Mouse (Mus musculus): Measurements from ENCODE around the gene Dmrt3.

The Dmrt3 gene

DNA sequence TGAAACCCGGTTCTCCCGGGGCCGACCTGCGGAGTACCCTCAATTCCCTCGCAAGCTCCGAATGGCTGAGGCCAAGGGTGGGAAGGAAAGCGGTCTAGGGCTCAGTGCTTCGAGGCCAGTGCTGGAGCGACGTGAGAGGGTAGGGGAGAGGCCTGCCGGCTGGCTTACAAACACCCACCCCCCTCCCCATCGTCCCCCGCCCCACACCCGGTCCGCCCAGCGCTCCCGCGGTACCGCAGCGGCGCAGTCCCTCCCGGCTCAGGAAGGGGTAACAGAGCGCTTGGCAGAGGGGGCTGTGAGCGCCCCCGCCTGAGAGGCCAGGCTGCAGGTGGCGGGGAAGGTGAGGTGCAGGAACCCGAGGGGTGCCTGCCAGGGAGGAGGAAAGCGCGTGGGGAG lies at the start of gene Dmrt3:
Gene Dmrt3 (plus strand): TSS at position 287 of the 396 bp plus-strand sequence.
- DNase-seq, result no peak

DNA sequence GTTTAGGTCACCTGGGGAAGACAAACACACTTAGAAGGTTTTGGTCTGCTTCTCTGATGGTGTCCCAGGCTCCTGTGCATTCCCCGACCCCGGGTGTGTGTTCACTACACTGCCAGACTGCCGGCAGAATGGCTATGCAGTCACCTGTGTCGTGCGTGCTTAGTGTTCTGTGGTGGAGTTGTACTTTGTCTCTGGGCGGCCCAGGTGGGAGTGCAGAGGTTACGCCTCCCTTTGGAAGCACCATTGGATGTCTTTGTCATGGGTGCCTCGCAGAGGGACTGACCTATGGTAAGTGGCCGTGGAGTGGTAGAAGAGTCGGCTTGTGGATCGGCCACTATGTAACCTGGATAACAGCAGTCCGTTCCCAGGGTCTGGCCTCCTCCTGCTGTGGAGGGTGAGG lies 45.7 kb upstream of the Dmrt3 start:
- DNase-seq, result no peak

DNA sequence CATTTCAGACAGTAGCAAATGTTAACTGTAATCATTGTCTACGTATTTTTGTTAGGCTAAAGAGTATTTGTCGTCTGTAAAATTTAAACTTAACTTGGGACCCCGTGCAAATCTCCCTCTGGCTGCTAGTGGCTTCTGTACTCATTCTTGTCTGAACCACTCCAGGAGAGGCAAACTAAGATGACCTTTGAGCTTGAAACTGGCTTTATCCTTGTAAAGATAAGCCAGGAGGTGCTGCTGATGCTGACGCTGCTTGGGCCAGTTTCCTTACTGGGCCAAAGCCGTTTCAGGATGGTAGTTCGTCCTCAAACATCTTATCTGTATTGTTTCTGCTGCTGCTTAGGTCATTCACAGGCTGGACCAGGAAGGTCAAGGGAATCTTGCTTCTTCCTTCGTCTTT lies 40.3 kb upstream of the Dmrt3 start:
- DNase-seq, result no peak

DNA sequence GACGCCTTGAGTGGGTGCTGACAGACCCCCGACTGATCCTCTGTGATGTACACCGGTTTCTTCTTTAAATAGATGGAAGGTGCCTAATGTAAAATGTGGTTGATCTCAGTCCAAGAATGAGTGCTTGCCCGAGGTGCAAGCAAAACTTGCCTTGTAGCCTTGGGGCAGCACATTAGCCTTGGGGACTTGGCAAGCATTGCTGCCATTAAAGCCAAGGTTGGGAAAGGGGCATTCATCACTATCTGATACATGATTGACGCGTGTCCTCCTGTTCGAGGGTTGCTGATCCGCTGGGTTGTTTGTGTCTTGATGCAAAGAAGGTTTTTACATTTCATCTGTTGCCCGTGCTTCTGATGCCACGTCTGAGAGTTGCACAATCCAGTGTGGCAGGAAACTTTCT lies 35.7 kb upstream of the Dmrt3 start:
- DNase-seq, result no peak

DNA sequence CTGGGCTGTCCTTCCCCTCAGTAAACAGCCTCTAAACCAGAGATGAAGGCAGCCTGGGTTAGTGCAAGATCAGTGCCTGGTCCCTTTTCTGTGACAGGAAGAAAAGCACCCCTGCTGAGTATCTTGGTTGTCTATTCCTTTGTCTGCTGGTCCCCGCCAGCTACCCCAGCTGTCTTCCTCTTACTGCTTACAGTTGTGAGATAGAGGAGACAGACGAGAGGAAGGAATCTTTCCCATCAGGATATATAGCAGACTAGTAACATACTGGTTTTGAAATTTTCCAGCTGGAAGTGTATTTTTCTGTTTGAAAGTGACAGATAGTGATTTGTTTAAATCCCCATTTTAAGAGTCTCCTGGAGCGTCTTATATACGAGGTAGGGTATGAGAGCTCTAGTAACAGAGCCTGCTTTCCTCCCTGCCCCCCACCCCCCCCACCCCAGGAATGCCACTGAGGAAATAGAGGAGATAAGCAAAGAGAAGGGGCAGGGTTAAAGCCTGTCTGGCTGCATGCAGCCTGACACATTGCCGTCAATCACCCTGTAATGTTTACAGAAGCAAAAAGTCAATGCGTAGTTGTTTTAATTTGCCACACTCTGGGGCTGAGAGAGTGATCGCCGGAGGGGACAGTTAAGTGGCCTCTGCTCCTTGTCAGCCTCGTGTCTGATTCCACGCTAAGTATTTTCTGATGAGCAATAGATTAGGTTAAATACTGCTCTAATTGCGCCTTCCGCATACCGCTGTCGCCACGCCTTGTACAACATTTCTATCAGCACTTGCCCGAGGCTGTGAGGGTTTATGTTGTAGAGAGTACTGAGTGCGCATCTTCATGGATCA lies 34.9 kb upstream of the Dmrt3 start:
- DNase-seq, result peak; percentile 12

DNA sequence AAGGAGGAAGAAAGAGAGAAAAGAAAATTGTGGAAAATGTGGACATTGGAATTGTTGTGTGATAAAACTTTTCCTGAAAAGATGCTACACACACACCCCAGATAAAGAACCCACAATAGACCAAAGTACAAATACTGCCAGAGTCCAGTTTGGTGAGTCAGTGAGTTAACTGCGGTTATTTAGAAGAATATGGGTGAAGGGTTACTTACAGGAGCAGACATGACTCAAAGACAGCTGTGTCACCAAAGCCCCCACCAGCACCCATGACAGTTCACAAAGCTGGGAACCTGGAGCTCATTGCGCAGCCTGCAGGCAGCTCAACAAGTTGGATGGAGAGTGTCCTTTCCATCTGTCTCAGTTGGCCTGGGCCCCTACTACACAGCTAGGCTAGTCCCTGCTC lies 31.7 kb upstream of the Dmrt3 start:
- DNase-seq, result no peak

DNA sequence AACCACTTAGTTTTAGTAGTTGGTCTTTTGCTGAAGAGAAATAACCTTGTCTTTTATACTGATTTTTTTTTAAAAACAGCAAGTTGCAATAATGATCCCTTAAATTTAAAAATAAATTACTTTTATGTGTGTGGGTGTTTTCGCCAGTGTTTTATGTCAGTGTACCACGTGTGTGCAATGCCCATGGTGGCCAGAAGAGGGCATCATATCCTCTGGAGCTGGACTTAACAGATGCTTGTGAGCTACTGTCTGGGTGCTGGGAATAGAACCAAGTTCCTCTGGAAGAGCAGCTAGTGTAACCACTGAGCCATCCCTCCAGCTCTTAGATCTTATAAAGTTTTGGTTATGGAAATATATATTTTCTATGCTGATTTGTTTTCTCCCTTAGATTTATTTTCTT lies 30.7 kb upstream of the Dmrt3 start:
- no peak for DNase-seq

DNA sequence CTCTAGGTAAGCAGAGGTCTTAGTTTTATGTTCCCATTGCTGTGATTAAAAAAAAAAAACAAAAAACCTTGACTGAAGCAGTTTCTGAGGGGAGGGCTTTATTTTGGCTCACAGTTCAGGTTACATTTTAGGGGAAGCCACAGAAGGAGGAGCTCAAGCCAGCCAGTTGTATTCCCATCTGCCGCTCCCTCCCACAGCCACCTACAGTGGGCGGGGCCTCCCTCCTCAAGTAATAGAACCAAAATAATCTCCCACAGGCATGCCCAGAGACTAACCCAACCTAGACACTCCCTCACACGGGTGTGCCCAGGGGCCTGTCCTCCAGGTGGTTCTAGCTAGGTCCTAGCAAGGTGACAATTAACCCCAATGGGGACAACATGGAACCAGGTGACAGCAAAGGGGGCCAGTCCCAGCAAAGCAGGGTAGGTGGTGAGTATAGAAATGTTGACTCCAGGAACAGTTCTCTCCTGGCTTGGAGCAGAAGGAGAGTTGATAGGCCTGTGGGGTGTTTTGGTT lies 12.3 kb upstream of the Dmrt3 start:
- DNase-seq, result no peak

DNA sequence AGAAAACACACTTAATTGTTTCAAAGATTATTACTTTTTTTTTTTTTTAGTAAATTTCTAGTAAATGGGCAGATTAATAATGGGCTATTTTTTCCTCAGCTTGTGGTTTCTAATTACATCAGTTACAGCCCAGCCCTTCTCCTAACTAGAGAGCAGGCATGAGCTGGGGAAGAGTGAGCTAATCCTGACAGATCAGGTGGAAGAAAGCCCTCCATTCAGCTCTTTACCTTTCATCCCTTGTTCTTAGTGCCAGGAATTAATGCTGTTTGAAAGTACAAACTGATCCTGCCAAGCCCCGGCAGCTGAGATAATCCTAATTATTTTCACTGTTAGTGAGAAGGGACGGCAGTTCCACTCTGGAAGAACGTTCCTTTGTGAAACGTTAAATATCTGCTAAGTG lies 11.5 kb upstream of the Dmrt3 start:
- no peak for DNase-seq

DNA sequence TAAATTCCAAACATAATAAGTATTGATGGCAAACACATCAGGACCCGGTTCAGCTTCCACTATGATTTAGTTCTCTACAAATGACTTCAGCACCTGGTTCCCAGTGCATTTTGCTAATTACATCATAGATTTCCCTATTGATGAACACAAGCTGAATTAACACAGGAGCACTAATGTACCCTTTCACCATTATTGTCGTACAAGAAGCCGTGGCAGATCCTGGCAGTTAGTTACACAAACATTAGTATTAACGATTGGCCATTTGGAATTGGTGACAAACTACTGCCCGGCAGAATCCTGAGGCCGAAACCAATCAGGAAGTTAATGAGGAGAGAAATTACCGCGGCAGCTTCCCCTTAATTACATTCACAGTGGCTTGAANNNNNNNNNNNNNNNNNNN lies 8.1 kb upstream of the Dmrt3 start:
- no peak for DNase-seq

DNA sequence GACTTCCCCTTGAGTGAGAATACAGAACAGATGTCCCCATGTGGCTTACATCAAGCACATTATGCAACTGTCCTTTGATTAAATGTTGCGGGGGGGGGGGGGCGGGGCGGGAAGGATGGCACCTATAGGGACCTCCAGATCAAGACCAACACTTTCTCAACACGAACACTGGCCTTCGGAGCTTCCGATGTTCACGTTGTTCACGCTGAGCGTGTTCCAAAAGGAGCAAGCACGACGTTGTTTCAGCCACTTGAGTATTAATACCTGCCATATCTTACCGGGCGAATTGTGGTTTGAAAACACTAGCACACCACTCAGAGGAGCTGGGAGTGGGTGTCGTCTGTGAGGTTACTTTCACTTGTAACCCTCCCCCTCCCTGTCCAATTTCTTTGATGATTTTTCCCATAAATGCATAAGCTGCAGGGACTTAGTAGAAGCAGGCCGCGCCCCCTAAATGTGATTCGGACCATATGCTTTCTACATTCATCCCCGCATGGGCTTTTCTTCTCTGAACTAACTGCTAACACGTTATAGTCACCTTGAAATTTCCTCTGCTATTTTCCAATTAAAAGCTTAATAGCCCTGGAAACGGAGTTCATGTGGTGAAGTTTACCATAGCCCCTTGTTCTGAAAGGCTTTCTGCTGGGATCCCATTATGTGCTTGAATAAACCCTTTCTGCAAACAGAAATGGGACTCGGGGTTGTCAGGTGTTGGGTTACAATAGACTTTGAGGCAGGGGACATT lies 2.5 kb upstream of the Dmrt3 start:
- DNase-seq, result no peak

DNA sequence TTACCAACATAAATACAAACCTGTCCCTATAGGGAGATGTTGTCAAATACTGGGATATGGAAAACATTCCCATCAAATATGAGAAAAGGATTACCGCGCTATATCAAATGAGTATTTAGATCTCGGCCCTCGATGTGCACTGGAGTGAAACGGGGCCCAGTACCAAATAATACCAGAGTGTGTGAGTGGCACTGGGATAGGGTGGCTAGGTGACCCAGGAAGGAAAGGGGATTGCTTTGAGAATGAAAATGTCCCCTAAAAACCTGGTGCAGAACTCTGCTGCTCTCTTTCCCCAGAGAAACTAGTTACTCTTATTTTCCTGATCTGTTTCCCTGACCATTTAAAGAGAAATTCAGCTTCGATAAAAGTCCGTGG lies 1.9 kb upstream of the Dmrt3 start:
- no peak for DNase-seq

DNA sequence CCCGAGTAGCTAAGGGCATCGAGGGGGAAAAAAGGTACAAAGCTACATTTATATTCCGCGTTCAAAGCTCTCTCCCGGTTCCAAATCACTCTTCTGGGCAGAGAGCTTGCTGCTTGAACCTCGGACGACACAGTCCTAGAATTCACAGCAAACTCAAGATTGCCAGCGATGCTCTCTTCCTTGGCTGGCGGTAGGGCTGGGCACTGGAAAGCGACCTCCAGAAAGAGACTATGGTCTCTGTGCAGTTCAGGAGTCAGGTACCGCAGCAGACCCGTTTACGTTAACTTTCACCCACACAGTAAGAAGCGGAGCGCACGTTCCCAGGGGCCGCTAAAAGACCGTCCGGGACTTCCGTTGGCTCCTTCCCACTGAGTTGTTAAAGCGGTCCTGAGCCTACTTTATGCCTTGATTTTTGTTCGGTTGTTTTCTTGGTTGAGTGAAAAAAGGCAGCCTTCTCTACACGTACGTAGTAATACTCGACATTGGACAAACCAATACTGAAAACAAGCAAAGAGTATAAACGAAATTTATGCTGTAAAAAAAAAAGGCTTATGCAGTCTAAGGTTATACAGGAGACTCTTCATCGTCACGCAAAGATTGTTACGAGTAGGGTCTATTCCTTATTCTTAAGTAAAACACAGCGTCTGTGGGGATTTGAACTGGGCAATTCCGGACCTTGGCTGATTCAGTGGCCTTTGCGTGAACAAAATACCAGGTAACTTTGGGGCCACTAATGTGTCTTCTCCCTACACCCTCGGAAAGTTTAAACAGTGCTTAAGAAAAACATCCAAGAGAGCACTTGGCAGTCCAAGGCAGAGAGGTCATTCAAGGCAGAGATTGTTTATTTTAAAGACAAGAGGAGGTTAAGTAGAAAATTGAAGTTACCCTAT lies 895 bp upstream of the Dmrt3 start:
- no peak for DNase-seq

DNA sequence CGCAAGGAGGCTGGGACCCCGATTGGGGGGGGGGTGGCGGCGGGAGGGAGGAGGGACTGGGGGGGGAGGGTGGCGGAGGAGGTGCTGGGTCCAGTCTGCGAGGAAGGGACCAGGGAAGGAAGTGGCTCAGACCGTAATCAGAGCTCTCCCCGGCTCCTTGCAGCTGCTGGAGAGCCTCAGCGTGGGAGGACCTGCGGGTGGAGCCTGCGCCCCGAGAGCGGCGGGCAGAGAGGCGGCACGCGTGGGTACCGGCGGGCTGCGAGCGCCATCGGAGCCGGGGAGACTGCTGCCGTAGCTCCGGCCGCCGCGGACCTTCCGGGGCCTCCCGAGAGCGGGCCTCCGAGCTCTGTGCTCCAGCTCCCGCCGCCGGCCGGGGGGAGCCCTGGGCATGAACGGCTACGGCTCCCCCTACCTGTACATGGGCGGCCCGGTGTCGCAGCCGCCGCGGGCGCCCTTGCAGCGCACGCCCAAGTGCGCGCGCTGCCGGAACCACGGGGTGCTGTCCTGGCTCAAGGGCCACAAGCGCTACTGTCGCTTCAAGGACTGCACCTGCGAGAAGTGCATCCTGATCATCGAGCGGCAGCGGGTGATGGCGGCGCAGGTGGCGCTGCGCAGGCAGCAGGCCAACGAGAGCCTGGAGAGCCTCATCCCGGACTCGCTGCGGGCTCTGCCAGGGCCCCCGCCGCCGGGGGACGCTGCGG lies 460 bp downstream of the Dmrt3 start:
- DNase-seq, result no peak

DNA sequence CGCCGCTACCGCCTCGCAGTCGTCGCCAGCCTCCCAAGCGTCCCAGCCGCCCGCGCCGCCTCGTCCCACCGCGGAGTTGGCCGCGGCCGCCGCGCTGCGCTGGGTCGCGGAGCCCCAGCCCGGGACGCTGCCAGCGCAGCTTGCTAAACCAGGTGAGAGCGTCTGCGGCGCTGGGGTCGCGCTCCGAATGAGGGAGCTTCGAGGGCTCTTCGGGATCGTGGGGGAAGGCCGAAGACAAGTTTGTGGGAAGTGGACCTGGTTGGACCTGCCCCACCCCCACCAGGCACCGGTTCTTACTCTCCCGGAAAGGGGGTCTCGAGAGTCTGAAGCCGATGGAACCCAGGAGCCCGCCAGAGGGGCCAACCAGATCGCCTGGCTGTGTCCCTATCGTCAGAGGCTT lies 1.0 kb downstream of the Dmrt3 start:
- no peak for DNase-seq

DNA sequence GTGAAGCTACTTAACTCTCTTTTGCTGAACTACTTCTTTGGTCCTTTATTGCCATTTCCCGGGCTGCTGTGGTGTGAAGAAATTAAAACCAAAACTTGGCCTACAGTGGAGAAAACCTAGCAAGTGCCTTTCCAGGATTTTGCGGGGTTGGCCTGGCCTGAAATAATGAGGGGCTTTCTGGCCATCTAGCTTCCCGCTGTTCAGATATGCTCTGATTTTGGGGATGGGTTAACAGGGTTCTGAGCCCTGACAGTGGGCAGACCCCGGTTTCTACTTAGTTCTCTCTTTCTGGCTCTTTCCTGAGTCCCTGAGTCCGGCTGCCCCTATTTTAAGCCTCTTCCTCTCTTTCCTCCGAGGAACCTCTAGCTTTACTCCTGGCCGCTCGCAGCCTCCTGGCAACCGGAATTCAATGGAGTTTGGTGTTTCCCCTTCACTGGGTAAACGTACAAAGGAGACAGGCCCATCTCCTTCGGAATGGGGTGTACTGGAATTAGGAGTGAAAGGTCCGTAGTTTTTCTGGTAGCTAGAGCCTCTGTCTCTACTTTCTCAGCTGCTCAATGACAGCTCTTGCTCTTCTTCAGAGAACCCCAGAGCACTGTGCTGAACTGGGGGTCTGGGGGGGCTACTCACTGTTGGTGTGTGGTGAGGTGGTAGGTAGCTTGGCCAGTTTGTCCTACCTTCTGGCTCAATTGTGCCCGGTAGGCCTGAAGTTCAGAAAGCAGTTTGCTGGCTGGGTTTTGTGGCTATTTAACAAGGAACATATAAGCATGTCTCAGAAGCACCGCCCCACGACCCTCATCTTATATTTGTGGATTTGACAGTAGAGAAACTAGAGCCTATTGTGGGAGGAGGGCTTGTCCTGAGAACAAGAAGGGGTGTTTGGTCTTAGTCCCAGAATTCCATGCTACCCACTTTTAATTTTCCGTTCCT lies 2.0 kb downstream of the Dmrt3 start:
- DNase-seq, result no peak

DNA sequence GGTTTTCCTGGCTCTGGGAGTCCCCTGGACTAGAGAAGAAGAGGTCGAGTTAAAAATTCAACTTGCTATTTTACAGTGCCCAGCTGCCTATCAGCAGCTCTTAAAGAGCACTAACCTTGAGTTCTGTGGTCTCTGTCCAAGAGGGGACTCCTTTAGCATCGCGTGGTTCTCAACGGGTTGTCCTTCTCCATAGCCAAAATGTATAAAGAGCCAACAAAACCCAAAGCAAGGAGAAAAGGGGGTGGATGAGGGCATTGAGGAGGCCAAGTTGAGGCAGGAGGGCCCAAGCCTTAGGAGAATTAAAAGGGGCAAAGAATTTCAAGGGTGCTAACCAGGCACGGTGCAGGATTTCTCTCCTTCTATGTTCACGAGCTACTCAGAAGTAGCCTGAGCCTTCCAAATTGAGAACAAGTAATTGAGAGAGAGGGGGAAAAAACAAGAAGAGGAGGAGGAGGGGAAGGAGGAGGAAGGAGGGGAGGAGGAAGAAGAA lies 2.8 kb downstream of the Dmrt3 start:
- DNase-seq, result no peak

DNA sequence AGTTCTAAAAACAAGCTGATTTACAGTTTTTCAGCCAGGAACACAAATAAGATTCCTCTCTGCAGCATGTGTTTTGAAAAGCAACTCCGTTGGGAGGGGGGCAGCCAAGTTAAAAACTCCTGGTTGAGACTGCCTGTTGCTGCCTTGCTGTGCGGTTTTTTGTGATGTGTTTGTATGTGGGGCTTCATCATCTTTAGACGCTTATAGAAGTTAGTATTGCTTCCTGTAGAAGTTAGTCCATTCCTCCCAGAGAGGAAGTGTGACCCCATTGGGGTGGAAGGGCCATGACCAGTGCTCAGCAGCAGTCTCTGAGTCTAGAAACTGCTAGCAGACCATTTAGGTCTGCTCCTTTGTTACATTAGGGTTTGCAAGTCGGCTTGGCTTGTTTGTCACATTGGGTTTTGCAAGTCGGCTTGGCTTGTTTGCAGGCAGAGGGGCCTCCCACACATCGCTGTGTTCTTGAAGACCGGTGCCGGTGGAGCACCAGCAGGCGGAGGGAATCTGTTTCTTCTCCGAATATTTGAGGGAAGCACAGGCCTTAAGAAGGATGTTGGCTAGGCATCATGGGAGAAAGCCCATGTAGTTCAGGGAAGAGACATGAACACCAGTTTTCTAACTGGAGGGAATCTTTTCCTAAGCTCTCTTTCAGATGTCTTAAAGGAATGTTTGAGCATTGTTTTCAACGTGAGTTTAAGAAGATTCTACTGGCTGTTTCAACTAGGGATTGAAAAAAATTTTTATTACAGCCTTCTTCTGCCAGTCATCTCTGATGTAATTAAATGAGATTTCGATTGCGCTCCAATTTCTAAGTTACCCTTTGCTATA lies 3.6 kb downstream of the Dmrt3 start:
- no peak for DNase-seq

DNA sequence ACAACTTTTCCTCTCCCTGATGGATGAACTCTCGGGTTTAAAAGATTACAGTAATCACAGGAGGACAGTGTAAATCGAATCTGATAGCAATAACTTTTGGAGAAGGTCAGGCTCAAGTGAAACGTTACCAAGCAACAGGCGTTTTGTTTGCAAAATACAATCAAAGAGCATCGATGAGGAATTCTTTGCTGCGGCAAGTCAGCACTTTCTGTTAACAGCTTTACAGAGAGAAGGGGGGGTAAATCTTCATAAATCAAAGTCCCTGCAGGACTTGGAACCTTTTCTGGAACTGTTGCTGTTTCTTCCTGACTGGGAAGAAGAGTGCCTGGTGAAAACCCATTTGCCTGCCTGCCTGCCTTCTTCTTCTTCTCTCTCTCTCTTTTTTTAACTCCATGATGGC lies 5.8 kb downstream of the Dmrt3 start:
- DNase-seq, result no peak

Measured in liver (tissue).